Mouse (Mus musculus) liver, embryonic 12.5 days (tissue): ENCODE measurements around the gene Tnip1. TPM values are rescaled to one million over a fixed set of nuclear protein-coding genes. Genes with fewer than 3 reads are reported as not detected.

ENCODE experiments used
- ATAC-seq: fragments of 200-750 bp; cut with Nextera tagmentation; 2 replicates; pipeline ENCODE4 v1.8.0; 2017; ENCODE audit warnings: moderate number of reproducible peaks, mild to moderate bottlenecking, moderate library complexity
- H3K27ac ChIP-seq: fragments of 300-500 bp; sonication (generic); 2 replicates; pipeline ENCODE4 v1.5.1; 2016; ENCODE audit warnings: mild to moderate bottlenecking
- H3K27me3 ChIP-seq: fragments of 300-500 bp; sonication (generic); replicated peaks from 2 replicates; pipeline ENCODE4 v1.6.1; 2016; ENCODE audit warnings: mild to moderate bottlenecking, moderate library complexity
- H3K36me3 ChIP-seq: fragments of 300-500 bp; sonication (generic); 2 replicates; pipeline ENCODE4 v1.6.1; 2016; ENCODE audit warnings: mild to moderate bottlenecking, moderate library complexity
- H3K4me1 ChIP-seq: fragments of 300-500 bp; sonication (generic); 2 replicates; pipeline ENCODE4 v1.6.1; 2016
- H3K4me2 ChIP-seq: fragments of 300-500 bp; sonication (generic); 2 replicates; pipeline ENCODE4 v1.6.1; 2016; ENCODE audit warnings: mild to moderate bottlenecking, moderate library complexity
- H3K4me3 ChIP-seq: fragments of 300-500 bp; sonication (generic); 2 replicates; pipeline ENCODE4 v1.5.1; 2016; ENCODE audit warnings: mild to moderate bottlenecking, moderate library complexity
- H3K9ac ChIP-seq: fragments of 300-500 bp; sonication (generic); 2 replicates; pipeline ENCODE4 v1.6.1; 2016; ENCODE audit warnings: mild to moderate bottlenecking, moderate library complexity
- H3K9me3 ChIP-seq: fragments of 300-500 bp; sonication (generic); replicated peaks from 2 replicates; pipeline ENCODE4 v1.6.1; 2016; ENCODE audit warnings: mild to moderate bottlenecking, moderate library complexity
- WGBS: fragments of 180-500 bp; shearing (Covaris S2); methylation state at CpG from one replicate; pipeline ENCODE4 v1.1.7; 2016; ENCODE audit not compliant: insufficient replicate concordance; 5-methylcytosine and 5-hydroxymethylcytosine counted together
- polyA plus RNA-seq: library from polyadenylated mRNA; unstranded; fragments of >200 nt; fragmentation: Nextera tagmentation; extraction: Ambion mirVana; gene quantifications from 2 replicates; pipeline ENCODE4 v1.2.1, GENCODE M21; 2016

Gene Tnip1
- polyA plus RNA-seq, 1 experiment from 2014 or later, result 7.6 TPM

- WGBS, result 39% methylated on average over 2 of the region's 2 CpGs
- Histone ChIP-seq H3K9ac (no peak overlapping the region), H3K9me3 (no peaks in the 10 kb centered on the region), H3K4me2 (no peak overlapping the region), H3K27me3 (no peaks in the 10 kb centered on the region), H3K4me3 (no peak overlapping the region), H3K36me3 (no peaks in the 10 kb centered on the region), H3K27ac (no peak overlapping the region), H3K4me1 (peaks cover 30% of the 10 kb centered on the region)
- peak; percentile 44; the same call in 1 of the 2 replicates for ATAC-seq
These were observed 81.7 kb downstream of the Tnip1 start for GRCm38 (mm10) chr11:54881051-54881474.

- 23% methylated on average over 10 of the region's 10 CpGs for WGBS
- Histone ChIP-seq H3K9me3 (no peaks in the 10 kb centered on the region), H3K27me3 (no peaks in the 10 kb centered on the region), H3K4me1 (peaks cover 23% of the 10 kb centered on the region), H3K27ac (no peak overlapping the region), H3K4me2 (no peak overlapping the region), H3K4me3 (no peak overlapping the region), H3K9ac (no peak overlapping the region), H3K36me3 (no peaks in the 10 kb centered on the region)
- no peak for ATAC-seq
These were observed 82.8 kb downstream of the Tnip1 start for GRCm38 (mm10) chr11:54879922-54880321.

GRCm38 (mm10) chr11:54879434-54879833, 83.3 kb downstream of the Tnip1 start:
- H3K27me3 ChIP-seq, result no peaks in the 10 kb centered on the region
- no peak overlapping the region for H3K4me2 ChIP-seq
- H3K4me1 ChIP-seq, result peaks cover 18% of the 10 kb centered on the region
- ATAC-seq, result no peak
- H3K9me3 ChIP-seq, result no peaks in the 10 kb centered on the region
- WGBS, result 22% methylated on average over 4 of the region's 4 CpGs
- H3K27ac ChIP-seq, result no peak overlapping the region
- peaks cover 3% of the 10 kb centered on the region for H3K36me3 ChIP-seq
- no peak overlapping the region for H3K9ac ChIP-seq
- H3K4me3 ChIP-seq, result no peak overlapping the region

GRCm38 (mm10) chr11:54878893-54879292, 83.8 kb downstream of the Tnip1 start:
- no peak overlapping the region for H3K27ac ChIP-seq
- 55% methylated on average over 6 of the region's 6 CpGs for WGBS
- peaks cover 8% of the 10 kb centered on the region for H3K36me3 ChIP-seq
- peaks cover 14% of the 10 kb centered on the region for H3K4me1 ChIP-seq
- no peak overlapping the region for H3K4me2 ChIP-seq
- H3K9ac ChIP-seq, result no peak overlapping the region
- no peak overlapping the region for H3K4me3 ChIP-seq
- no peaks in the 10 kb centered on the region for H3K27me3 ChIP-seq
- ATAC-seq, result no peak
- H3K9me3 ChIP-seq, result no peaks in the 10 kb centered on the region

- ATAC-seq, result no peak
- 66% methylated on average over 5 of the region's 5 CpGs for WGBS
- Histone ChIP-seq H3K9me3 (no peaks in the 10 kb centered on the region), H3K4me2 (no peak overlapping the region), H3K36me3 (peaks cover 37% of the 10 kb centered on the region), H3K27me3 (no peaks in the 10 kb centered on the region), H3K4me3 (no peak overlapping the region), H3K27ac (no peak overlapping the region), H3K9ac (no peak overlapping the region), H3K4me1 (peaks cover 9% of the 10 kb centered on the region)
These were observed 86.7 kb downstream of the Tnip1 start for GRCm38 (mm10) chr11:54876031-54876430.

- Histone ChIP-seq H3K9ac (no peak overlapping the region), H3K27me3 (no peaks in the 10 kb centered on the region), H3K9me3 (no peaks in the 10 kb centered on the region), H3K4me2 (no peak overlapping the region), H3K4me1 (peaks cover 28% of the 10 kb centered on the region), H3K4me3 (no peak overlapping the region), H3K27ac (no peak overlapping the region), H3K36me3 (peaks cover 64% of the 10 kb centered on the region)
- no peak for ATAC-seq
- 75% methylated on average over 7 of the region's 7 CpGs for WGBS
These were observed 90.7 kb downstream of the Tnip1 start for GRCm38 (mm10) chr11:54871831-54872537.

- Histone ChIP-seq H3K4me3 (no peak overlapping the region), H3K4me2 (peak overlapping the region; percentile 34; the same call in 1 of the 2 replicates), H3K27ac (peak overlapping the region; percentile 75), H3K36me3 (peaks cover 60% of the 10 kb centered on the region), H3K9ac (peak overlapping the region; percentile 42; the same call in 1 of the 2 replicates), H3K4me1 (peaks cover 40% of the 10 kb centered on the region), H3K9me3 (no peaks in the 10 kb centered on the region), H3K27me3 (no peaks in the 10 kb centered on the region)
- peak; percentile 38; the same call in 1 of the 2 replicates for ATAC-seq
- 70% methylated on average over 3 of the region's 3 CpGs for WGBS
These were observed 93.4 kb downstream of the Tnip1 start for GRCm38 (mm10) chr11:54869318-54869717.

- Histone ChIP-seq H3K9ac (0 out of 2 replicates have a peak overlapping the region, but pooled peaks have one; percentile 31), H3K27me3 (no peaks in the 10 kb centered on the region), H3K27ac (peak overlapping the region; percentile 94), H3K4me1 (peaks cover 40% of the 10 kb centered on the region), H3K4me2 (peak overlapping the region; percentile 94), H3K4me3 (peak overlapping the region; percentile 87; the same call in 1 of the 2 replicates), H3K9me3 (no peaks in the 10 kb centered on the region), H3K36me3 (peaks cover 51% of the 10 kb centered on the region)
- no peak for ATAC-seq
- 46% methylated on average over 2 of the region's 2 CpGs for WGBS
These were observed 94.3 kb downstream of the Tnip1 start for GRCm38 (mm10) chr11:54868445-54868844.

GRCm38 (mm10) chr11:54867903-54868434, 94.7 kb downstream of the Tnip1 start:
- H3K4me1 ChIP-seq, result peaks cover 43% of the 10 kb centered on the region
- H3K27ac ChIP-seq, result peak overlapping the region; percentile 94
- H3K9ac ChIP-seq, result peak overlapping the region; percentile 96
- peaks cover 47% of the 10 kb centered on the region for H3K36me3 ChIP-seq
- no peak for ATAC-seq
- WGBS, result 64% methylated on average over 3 of the region's 3 CpGs
- H3K27me3 ChIP-seq, result no peaks in the 10 kb centered on the region
- peak overlapping the region; percentile 94 for H3K4me2 ChIP-seq
- no peaks in the 10 kb centered on the region for H3K9me3 ChIP-seq
- H3K4me3 ChIP-seq, result peak overlapping the region; percentile 87

- WGBS, result 2% methylated on average over 5 of the region's 5 CpGs
These were observed 95.7 kb downstream of the Tnip1 start for GRCm38 (mm10) chr11:54867049-54867385.

GRCm38 (mm10) chr11:54866119-54867048, 96.3 kb downstream of the Tnip1 start, which contains the start of gene Hint1:
TSS of gene Hint1 (plus strand) at chr11:54866383.
- no peaks in the 10 kb centered on the region for H3K9me3 ChIP-seq
- H3K27ac ChIP-seq, result peak within 1 kb of the TSS; percentile 94
- H3K4me1 ChIP-seq, result peaks cover 48% of the 10 kb centered on the region
- H3K36me3 ChIP-seq, result peaks cover 31% of the 10 kb centered on the region
- peak within 1 kb of the TSS; percentile 96 for H3K9ac ChIP-seq
- ATAC-seq, result peak; percentile 82
- H3K4me3 ChIP-seq, result peak within 1 kb of the TSS; percentile 87
- WGBS, result under 1% methylated on average over 100 of the region's 107 CpGs
- no peaks in the 10 kb centered on the region for H3K27me3 ChIP-seq
- H3K4me2 ChIP-seq, result peak within 1 kb of the TSS; percentile 94

More at GRCm38 (mm10) chr11:54867049-54867385, 95.7 kb downstream of the Tnip1 start:
- Histone ChIP-seq H3K9ac (peak overlapping the region; percentile 96), H3K4me3 (peak overlapping the region; percentile 87), H3K27ac (peak overlapping the region; percentile 94), H3K36me3 (peaks cover 37% of the 10 kb centered on the region), H3K4me2 (peak overlapping the region; percentile 94), H3K27me3 (no peaks in the 10 kb centered on the region), H3K9me3 (no peaks in the 10 kb centered on the region), H3K4me1 (peaks cover 43% of the 10 kb centered on the region)
- peak; percentile 64 for ATAC-seq
